Mouse (Mus musculus) cortical plate, adult 2 months (tissue): ENCODE measurements around the gene Glyctk. TPM values are rescaled to one million over a fixed set of nuclear protein-coding genes. Genes with fewer than 3 reads are reported as not detected.

Experiments used
- H3K27ac ChIP-seq: fragments of 200-500 bp; 2 replicates; pipeline ENCODE4 v1.5.1; 2012; ENCODE audit warnings: low read length, control low read depth, inconsistent platforms; ENCODE audit not compliant: insufficient read depth
- H3K4me1 ChIP-seq: fragments of 200-500 bp; 2 replicates; pipeline ENCODE4 v1.6.1; 2011; ENCODE audit warnings: low read length; ENCODE audit not compliant: control insufficient read depth, insufficient read depth
- H3K4me3 ChIP-seq: fragments of 200-500 bp; 2 replicates; pipeline ENCODE4 v1.5.1; 2011; ENCODE audit warnings: mild to moderate bottlenecking, low read length, control low read depth; ENCODE audit not compliant: insufficient read depth
- CTCF ChIP-seq: fragments of 200-500 bp; IDR thresholded peaks from 2 replicates; pipeline ENCODE4 v1.5.1; 2011; ENCODE audit warnings: mild to moderate bottlenecking, control low read depth, low read length; ENCODE audit not compliant: insufficient read depth; ENCODE audit errors: extremely low read depth
- POLR2A ChIP-seq: fragments of 200-500 bp; IDR thresholded peaks from 2 replicates; pipeline ENCODE4 v1.6.1; 2011; ENCODE audit warnings: mild to moderate bottlenecking, low read length, control low read depth; ENCODE audit not compliant: insufficient read depth; ENCODE audit errors: extremely low read depth
- polyA plus RNA-seq: library from polyadenylated mRNA; depleted of rRNA; stranded (reverse); fragments of >200 nt; gene quantifications from 2 replicates; pipeline ENCODE4 v1.2.3, GENCODE M21; 2012

Gene Glyctk
- polyA plus RNA-seq, 1 experiment, result 3.1 TPM

DNA sequence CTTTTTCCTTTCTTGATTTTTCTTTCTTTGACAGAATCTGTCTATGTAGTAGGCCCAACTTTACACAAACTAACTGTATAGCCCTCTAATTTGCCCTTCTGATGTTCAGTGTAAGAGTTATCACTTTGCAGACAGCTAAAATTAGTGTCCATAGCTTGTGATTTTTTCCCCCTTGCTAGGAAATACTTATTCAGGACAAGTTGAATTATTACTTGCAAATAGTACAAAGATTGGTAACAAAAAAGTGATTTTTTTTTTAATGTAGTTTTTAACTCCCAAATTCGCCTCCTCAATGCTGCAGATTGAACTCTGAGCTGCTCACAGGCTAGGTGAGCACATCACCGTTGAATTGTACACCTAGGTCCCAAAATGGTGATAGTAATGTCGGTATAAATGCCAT is 22.0 kb upstream of the Glyctk start:
- Histone ChIP-seq H3K4me1 (peaks cover 5% of the 10 kb centered on the region), H3K27ac (no peak overlapping the region), H3K4me3 (no peak overlapping the region)
- TF ChIP-seq CTCF, result no peak
- TF ChIP-seq POLR2A, result no peak

DNA sequence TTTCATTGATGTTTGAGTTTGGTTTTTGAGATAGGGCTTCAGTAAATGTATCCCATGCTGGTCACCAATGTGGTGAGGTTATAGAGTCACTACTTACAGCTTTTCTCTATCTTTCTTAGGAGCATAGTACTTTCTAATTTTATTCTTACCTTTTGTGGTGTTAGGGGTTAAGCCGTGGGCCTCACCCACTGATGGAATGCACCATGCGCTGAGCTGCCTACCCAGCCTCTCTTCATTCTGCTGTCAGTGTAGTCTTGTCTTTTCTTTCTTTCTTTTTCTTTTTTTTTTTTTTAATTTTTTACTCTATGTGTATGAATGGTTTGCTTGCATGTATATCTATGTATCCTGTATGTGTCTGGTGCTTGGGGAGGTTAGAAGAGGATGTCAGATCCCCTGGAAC is 21.5 kb upstream of the Glyctk start:
- H3K4me3 ChIP-seq, result no peak overlapping the region
- H3K4me1 ChIP-seq, result peaks cover 5% of the 10 kb centered on the region
- TF ChIP-seq CTCF (no peak), POLR2A (no peak)
- no peak overlapping the region for H3K27ac ChIP-seq

DNA sequence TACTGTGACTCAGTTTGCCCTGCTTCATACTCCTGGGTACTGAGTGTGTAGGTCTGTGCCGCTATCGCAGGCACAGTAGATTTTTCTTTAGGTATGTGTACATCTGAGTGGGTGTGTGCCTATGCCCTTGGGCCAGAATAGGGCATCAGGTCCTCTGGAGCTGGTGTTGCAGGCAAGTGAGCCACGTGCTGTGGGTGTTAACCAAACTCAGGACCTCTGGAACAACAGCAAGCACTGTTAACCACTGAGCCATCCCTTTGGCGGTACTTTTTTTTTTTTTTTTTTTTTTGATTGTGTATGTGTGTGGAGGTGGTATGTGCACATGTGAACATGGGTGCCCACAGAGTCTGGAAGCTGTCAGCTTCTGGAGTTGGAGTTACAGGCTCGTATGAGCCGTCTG is 19.9 kb upstream of the Glyctk start:
- peaks cover 10% of the 10 kb centered on the region for H3K4me1 ChIP-seq
- no peak for TF ChIP-seq POLR2A
- no peak for TF ChIP-seq CTCF
- H3K27ac ChIP-seq, result no peak overlapping the region
- H3K4me3 ChIP-seq, result no peak overlapping the region

DNA sequence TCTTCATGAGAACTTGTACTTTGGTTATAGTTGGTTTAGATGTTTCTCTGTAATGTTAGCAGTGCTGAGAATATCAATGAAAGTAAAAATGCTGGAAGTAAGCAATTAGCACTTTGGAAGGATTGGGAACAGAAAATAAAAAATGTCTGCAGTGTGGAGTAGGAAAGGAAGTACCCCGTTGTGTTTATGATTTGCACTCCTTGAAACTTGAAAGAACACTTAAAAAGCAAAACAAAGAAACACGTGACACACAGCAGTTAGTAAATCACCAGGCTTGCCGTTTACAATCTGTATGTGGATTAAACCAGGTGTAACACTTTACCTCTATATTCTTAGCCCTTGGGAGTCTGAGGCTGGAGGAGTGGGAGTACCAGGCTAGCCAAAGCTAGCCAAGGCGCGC is 18.8 kb upstream of the Glyctk start:
- TF ChIP-seq POLR2A, result no peak
- no peak for TF ChIP-seq CTCF
- no peak overlapping the region for H3K27ac ChIP-seq
- H3K4me1 ChIP-seq, result peaks cover 8% of the 10 kb centered on the region
- no peak overlapping the region for H3K4me3 ChIP-seq

DNA sequence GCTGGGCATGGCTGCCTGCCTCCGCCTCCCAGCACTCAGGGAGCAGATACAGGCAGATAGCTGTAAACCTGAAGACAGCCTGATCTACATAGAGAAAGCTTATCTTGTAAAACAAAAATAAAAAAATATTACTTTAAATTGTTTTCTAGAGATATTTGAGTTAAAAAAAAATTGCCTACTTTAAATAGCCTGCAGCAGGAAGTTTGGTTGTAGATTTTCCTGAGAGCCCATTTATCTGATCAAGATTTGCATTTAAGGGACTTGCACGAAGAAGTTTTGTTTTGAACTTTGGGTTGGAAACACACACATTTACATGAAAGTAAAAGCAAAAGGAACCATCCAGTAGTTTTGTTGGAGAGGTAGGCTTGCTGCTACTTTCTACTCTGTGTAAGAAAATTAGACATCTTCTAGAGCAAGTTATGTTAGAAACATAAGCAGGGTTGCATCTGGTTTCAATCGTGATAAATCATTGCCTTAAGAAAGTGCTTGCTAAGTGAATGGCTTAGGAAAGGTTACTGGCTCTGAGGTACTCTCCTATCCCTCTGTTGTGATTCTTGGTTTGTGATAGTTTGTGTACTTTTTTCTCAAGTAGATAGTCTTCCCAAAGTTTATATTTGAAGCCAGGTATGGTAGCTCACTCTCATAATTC is 17.7 kb upstream of the Glyctk start:
- Histone ChIP-seq H3K4me3 (no peak overlapping the region), H3K27ac (no peak overlapping the region), H3K4me1 (peaks cover 7% of the 10 kb centered on the region)
- no peak for TF ChIP-seq POLR2A
- TF ChIP-seq CTCF, result no peak

DNA sequence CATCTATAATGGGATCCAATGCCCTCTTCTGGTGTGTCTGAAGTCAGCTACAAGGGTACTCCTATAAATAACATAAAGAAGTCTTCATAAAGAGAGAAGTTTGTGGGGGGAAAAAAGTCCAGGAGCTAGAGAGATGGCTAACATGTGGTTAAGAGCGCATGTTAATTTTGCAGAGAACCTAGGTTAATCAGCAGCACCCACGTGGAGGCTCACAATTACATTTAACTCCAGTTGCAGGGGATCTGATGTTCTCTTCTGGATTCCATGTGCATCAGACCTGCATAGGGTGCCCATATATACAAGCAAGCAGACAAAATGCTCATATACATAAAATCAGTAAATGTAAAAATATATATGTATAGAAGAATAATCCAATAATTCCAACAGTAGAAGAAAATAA is 15.4 kb upstream of the Glyctk start:
- TF ChIP-seq POLR2A, result no peak
- no peak for TF ChIP-seq CTCF
- Histone ChIP-seq H3K27ac (no peak overlapping the region), H3K4me3 (peak overlapping the region; percentile 100; the same call in 1 of the 2 replicates), H3K4me1 (peaks cover 6% of the 10 kb centered on the region)

DNA sequence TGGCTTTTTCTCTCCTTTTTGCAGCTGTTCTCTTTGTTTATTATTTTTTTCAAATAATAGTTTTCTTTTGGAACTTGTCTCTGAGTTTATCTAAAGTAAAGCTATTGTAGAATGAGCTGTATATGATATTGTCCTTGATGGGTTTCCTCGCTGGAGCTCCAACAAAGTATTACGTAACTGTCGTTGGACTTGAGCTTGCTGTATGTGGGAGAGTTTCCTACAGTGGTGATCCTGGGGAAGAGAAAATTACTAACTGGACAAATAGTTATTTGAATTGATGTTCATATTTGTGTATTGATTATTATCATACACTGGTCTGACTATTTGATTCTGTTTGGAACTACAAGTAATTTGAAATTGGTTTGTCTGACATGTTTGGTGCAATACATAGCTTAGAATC is 14.6 kb upstream of the Glyctk start:
- Histone ChIP-seq H3K27ac (no peak overlapping the region), H3K4me3 (peak overlapping the region; percentile 100), H3K4me1 (peaks cover 6% of the 10 kb centered on the region; the same call in 1 of the 2 replicates)
- no peak for TF ChIP-seq CTCF
- no peak for TF ChIP-seq POLR2A

DNA sequence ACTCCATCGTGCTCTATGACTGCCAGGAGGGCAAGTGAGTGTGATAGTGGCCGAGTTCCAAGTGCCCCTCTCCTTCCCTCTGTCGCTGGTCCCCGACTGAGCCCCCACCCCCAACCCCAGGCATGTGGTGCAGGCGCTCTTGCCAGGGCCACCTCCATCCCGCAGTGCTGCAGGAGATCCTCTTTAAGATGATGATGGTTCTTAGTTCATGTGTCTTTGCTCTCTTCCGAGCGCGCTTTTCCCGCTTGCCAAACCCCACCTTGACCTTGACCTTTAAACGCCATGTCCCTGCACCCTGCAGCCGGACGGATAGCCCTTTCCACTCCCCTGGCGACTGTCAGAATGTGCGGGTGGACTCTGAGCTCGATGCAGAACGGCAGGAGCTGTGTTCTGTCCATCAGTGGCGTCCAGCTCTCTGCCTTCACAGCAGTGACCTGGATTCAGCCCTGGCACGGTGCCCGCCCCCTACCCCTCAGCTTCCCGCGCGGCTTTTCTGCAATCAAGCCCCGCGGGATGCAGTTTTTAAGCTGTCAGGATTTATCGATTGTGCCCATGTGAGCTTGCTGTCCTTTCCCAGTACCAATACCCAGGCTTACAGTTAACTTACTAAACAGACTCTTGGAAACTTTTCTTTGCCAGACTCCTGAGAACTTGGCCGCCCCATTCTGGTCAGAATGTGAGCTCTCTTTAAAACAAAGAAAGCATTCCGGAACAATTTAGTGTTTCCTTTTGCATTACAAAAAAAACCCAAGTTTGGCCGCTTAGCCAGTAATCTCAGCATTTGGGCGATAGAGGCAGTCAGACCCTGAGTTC is 13.6 kb upstream of the Glyctk start:
- Histone ChIP-seq H3K4me3 (peak overlapping the region; percentile 100), H3K27ac (peak overlapping the region; percentile 97), H3K4me1 (peaks cover 6% of the 10 kb centered on the region; the same call in 1 of the 2 replicates)
- peak; percentile 38; the same call in 1 of the 2 replicates for TF ChIP-seq POLR2A
- TF ChIP-seq CTCF, result no peak

DNA sequence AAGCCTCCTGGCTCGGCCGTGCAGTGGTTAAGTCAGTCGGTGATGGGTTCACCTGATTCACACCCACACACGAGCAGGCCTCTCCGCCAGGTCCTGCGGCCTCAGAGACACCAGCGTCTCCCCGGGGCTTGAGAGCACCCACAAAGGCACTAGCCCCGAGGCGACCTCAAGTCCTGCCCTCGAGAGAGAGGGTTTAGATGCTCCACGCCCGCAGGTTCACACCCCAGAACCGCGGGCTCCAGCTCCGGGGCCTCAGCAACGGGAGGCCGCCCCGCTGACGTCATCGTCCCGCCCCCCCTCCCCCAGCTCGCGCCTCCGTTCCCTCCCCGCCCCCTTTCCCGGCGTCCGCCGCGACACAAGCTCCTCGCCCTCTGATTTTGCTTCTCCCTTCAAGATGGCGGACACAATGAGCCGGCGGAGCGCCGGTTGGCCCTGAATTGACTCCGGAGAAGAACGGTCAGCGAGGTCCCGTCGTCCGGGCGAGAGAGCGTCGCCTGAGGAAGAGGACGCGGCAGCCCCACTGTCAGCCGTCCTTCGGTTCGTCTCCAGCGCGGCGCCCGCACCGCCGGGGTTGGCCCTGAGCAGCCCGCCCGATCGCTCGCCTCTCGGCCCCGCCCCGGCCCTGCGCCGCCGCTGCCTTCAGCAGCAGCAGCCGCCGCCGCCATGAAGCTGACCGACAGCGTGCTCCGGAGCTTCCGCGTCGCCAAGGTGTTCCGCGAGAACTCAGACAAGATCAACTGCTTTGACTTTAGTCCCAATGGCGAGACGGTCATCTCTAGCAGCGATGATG is 12.8 kb upstream of the Glyctk start, which contains the start of gene Wdr82:
Wdr82 (plus strand) TSS at position 373 of the 790 bp plus-strand sequence.
- Histone ChIP-seq H3K4me1 (peaks cover 4% of the 10 kb centered on the region; the same call in 1 of the 2 replicates), H3K27ac (peak within 1 kb of the TSS; percentile 97), H3K4me3 (peak within 1 kb of the TSS; percentile 100)
- peak; percentile 89 for TF ChIP-seq POLR2A
- no peak for TF ChIP-seq CTCF
